Mouse (Mus musculus): ENCODE data around the gene Parp4.

Parp4 gene

GRCm38 (mm10) chr14:56613212-56613611 is 37.8 kb downstream of the Parp4 start:
- no peak for DNase-seq (ENCODE audit: low spot score in 2 of 2)

- DNase-seq (ENCODE audit: low spot score in 2 of 2): no peak
Observed at GRCm38 (mm10) chr14:56617470-56617869, 42.1 kb downstream of the Parp4 start.

- DNase-seq (ENCODE audit: low spot score in 2 of 2): no peak
Observed at GRCm38 (mm10) chr14:56620425-56620824, 45.0 kb downstream of the Parp4 start.

GRCm38 (mm10) chr14:56626202-56626601 is 50.8 kb downstream of the Parp4 start:
- DNase-seq (ENCODE audit: low spot score in 2 of 2): no peak

- DNase-seq (ENCODE audit: low spot score in 2 of 2): peak in 1 of 2 experiments; percentile 32
Observed at GRCm38 (mm10) chr14:56628336-56628735, 52.9 kb downstream of the Parp4 start.

- no peak for DNase-seq (ENCODE audit: low spot score in 2 of 2)
Observed at GRCm38 (mm10) chr14:56631109-56631508, 55.7 kb downstream of the Parp4 start.

GRCm38 (mm10) chr14:56647206-56647605 is 71.8 kb downstream of the Parp4 start:
- peak in 1 of 2 experiments; percentile 5 for DNase-seq (ENCODE audit: low spot score in 2 of 2)

GRCm38 (mm10) chr14:56649448-56649847 is 74.0 kb downstream of the Parp4 start:
- DNase-seq (ENCODE audit: low spot score in 2 of 2): no peak

- DNase-seq (ENCODE audit: low spot score in 2 of 2): peak in 1 of 2 experiments; percentile 23
Observed at GRCm38 (mm10) chr14:56665651-56666050, 90.2 kb downstream of the Parp4 start.

GRCm38 (mm10) chr14:56666909-56667308 is 91.5 kb downstream of the Parp4 start:
- DNase-seq (ENCODE audit: low spot score in 2 of 2): no peak

- DNase-seq (ENCODE audit: low spot score in 2 of 2): peak; percentile 98 to 100
Observed at GRCm38 (mm10) chr14:56667969-56668802, 92.8 kb downstream of the Parp4 start, which contains the start of gene Mphosph8. TSS of gene Mphosph8 (plus strand) at chr14:56668248.

GRCm38 (mm10) chr14:56669046-56669620 is 93.7 kb downstream of the Parp4 start:
- no peak for DNase-seq (ENCODE audit: low spot score in 2 of 2)

GRCm38 (mm10) chr14:56685426-56685825 is 110.0 kb downstream of the Parp4 start:
- no peak for DNase-seq (ENCODE audit: low spot score in 2 of 2)

- no peak for DNase-seq (ENCODE audit: low spot score in 2 of 2)
Observed at GRCm38 (mm10) chr14:56689116-56689515, 113.7 kb downstream of the Parp4 start.

- peak in 1 of 2 experiments; percentile 16 for DNase-seq (ENCODE audit: low spot score in 2 of 2)
Observed at GRCm38 (mm10) chr14:56689766-56690165, 114.3 kb downstream of the Parp4 start.

- DNase-seq (ENCODE audit: low spot score in 2 of 2): no peak
Observed at GRCm38 (mm10) chr14:56695495-56695894, 120.1 kb downstream of the Parp4 start.

- no peak for DNase-seq (ENCODE audit: low spot score in 2 of 2)
Observed at GRCm38 (mm10) chr14:56697836-56698235, 122.4 kb downstream of the Parp4 start.

GRCm38 (mm10) chr14:56702644-56703043 is 127.2 kb downstream of the Parp4 start:
- DNase-seq (ENCODE audit: low spot score in 2 of 2): no peak

GRCm38 (mm10) chr14:56705687-56706086 is 130.3 kb downstream of the Parp4 start:
- no peak for DNase-seq (ENCODE audit: low spot score in 2 of 2)
